Mouse (Mus musculus): ENCODE results near the gene Armc9. TPM values are rescaled to one million over a fixed set of nuclear protein-coding genes. Genes with fewer than 3 reads are reported as not detected.
A peak's percentile ranks its signal among the peaks of the same experiment; 100 is the strongest.

Gene Armc9
- polyA plus RNA-seq (2015; fragmentation: Nextera tagmentation; extraction: Ambion mirVana): 34.6 and 35.1 TPM in 2 replicates

DNA sequence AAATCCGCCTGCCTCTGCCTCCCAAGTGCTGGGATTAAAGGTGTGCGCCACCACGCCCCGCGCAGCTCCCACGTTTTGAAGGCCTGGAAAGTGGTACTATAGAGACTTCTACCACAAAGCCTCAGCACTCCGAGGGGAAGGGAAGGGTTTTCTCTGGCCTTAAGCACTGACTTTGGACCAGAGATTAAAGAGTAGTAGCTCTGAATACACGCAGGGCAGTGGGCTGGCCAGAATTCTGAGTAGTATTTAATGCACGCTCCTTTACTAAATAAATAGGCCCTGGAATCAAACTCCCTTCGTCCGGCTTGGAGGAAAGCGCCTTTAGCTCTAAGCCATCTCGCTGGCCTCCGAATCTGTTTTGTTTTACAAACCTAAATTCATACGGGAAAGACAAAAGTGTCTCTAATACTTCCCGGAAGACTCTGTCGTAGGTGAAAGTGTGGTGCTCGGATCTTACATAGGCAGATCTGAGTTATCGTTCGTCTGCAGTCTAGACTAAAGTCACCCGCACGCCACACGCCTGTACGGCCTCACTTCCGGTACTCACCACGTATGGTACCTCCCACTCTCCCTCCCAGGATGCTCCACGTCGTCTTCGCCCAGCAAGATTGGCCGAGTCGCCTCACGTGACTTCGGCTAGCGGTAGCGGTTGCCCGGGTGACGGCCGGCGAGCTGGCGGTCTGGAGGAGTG is at the start of gene Armc9:
Gene Armc9 (plus strand): TSS at position 648 of the 691 bp plus-strand sequence.
- Histone ChIP-seq H3K27ac (replicated peaks) (peak within 1 kb of the TSS; percentile 85), H3K9me3 (no peaks in the 10 kb centered on the region), H3K4me3 (peak within 1 kb of the TSS; percentile 68), H3K27me3 (no peaks in the 10 kb centered on the region), H3K4me2 (replicated peaks) (peak within 1 kb of the TSS; percentile 68), H3K4me1 (peaks cover 12% of the 10 kb centered on the region), H3K36me3 (peaks cover 7% of the 10 kb centered on the region; the same call in 1 of the 2 replicates), H3K9ac (replicated peaks) (peak within 1 kb of the TSS; percentile 70)
- 4% methylated on average over 40 of the region's 40 CpGs for WGBS
- peak; percentile 100 for ATAC-seq (replicated peaks)

GRCm38 (mm10) chr1:86105054-86105453 is 49.5 kb upstream of the Armc9 start:
- Histone ChIP-seq H3K4me1 (no peaks in the 10 kb centered on the region), H3K27ac (replicated peaks) (no peak overlapping the region), H3K9me3 (no peaks in the 10 kb centered on the region), H3K36me3 (peaks cover 10% of the 10 kb centered on the region; the same call in 1 of the 2 replicates), H3K4me3 (no peak overlapping the region), H3K27me3 (no peaks in the 10 kb centered on the region), H3K4me2 (replicated peaks) (no peak overlapping the region), H3K9ac (replicated peaks) (no peak overlapping the region)
- ATAC-seq (replicated peaks): no peak
- 100% methylated on average over 1 of the region's 1 CpGs for WGBS

- H3K27me3 ChIP-seq: no peaks in the 10 kb centered on the region
- no peak within 1 kb of the TSS for H3K9ac ChIP-seq (replicated peaks)
- ATAC-seq (replicated peaks): no peak
- peak within 1 kb of the TSS; percentile 5; the same call in 1 of the 2 replicates for H3K27ac ChIP-seq (replicated peaks)
- no peaks in the 10 kb centered on the region for H3K9me3 ChIP-seq
- no peak within 1 kb of the TSS for H3K4me3 ChIP-seq
- no peak within 1 kb of the TSS for H3K4me2 ChIP-seq (replicated peaks)
- 0 out of 2 replicates have a peak, but pooled peaks cover 6% of the 10 kb centered on the region for H3K36me3 ChIP-seq
- WGBS: 35% methylated on average over 6 of the region's 6 CpGs
- 0 out of 2 replicates have a peak, but pooled peaks cover 8% of the 10 kb centered on the region for H3K4me1 ChIP-seq
These were observed 42.8 kb upstream of the Armc9 start, which contains the start of gene Htr2b for GRCm38 (mm10) chr1:86111779-86112178. Gene Htr2b, minus strand, starts transcription at chr1:86111970.

GRCm38 (mm10) chr1:86114141-86114540 is 40.4 kb upstream of the Armc9 start:
- no peak overlapping the region for H3K27ac ChIP-seq (replicated peaks)
- no peaks in the 10 kb centered on the region for H3K9me3 ChIP-seq
- no peak for ATAC-seq (replicated peaks)
- peaks cover 18% of the 10 kb centered on the region for H3K36me3 ChIP-seq
- 89% methylated on average over 3 of the region's 3 CpGs for WGBS
- H3K9ac ChIP-seq (replicated peaks): no peak overlapping the region
- no peak overlapping the region for H3K4me2 ChIP-seq (replicated peaks)
- no peaks in the 10 kb centered on the region for H3K27me3 ChIP-seq
- H3K4me3 ChIP-seq: no peak overlapping the region
- 0 out of 2 replicates have a peak, but pooled peaks cover 8% of the 10 kb centered on the region for H3K4me1 ChIP-seq

DNA sequence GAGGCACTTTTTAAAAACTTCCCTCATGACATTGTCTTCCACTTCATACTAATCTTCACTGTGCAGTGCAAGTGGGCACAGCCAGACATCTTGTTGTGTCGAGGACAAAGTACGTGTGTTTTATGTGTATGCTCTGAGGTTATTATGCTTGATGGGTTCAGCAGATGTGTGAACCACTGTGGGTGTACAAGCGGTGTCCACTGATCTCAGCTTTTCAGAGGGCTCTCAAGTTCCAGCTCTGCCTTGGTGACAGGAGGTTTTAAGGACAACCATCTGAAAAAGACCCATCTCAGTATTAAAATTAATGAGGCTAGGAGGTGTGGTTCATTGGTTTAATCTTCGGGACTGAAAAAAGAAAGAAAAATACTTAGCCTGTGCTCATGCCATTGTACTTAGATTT is 35.0 kb upstream of the Armc9 start:
- no peaks in the 10 kb centered on the region for H3K9me3 ChIP-seq
- no peak overlapping the region for H3K4me2 ChIP-seq (replicated peaks)
- no peaks in the 10 kb centered on the region for H3K4me1 ChIP-seq
- ATAC-seq (replicated peaks): no peak
- no peak overlapping the region for H3K27ac ChIP-seq (replicated peaks)
- 94% methylated on average over 4 of the region's 4 CpGs for WGBS
- H3K9ac ChIP-seq (replicated peaks): no peak overlapping the region
- H3K27me3 ChIP-seq: no peaks in the 10 kb centered on the region
- H3K4me3 ChIP-seq: no peak overlapping the region
- H3K36me3 ChIP-seq: peaks cover 41% of the 10 kb centered on the region

GRCm38 (mm10) chr1:86126036-86126435 is 28.5 kb upstream of the Armc9 start:
- Histone ChIP-seq H3K9ac (replicated peaks) (no peak overlapping the region), H3K9me3 (no peaks in the 10 kb centered on the region), H3K27me3 (no peaks in the 10 kb centered on the region), H3K4me2 (replicated peaks) (no peak overlapping the region), H3K36me3 (peaks cover 63% of the 10 kb centered on the region), H3K27ac (replicated peaks) (no peak overlapping the region), H3K4me1 (no peaks in the 10 kb centered on the region), H3K4me3 (no peak overlapping the region)
- no peak for ATAC-seq (replicated peaks)
- WGBS: 95% methylated on average over 2 of the region's 2 CpGs

DNA sequence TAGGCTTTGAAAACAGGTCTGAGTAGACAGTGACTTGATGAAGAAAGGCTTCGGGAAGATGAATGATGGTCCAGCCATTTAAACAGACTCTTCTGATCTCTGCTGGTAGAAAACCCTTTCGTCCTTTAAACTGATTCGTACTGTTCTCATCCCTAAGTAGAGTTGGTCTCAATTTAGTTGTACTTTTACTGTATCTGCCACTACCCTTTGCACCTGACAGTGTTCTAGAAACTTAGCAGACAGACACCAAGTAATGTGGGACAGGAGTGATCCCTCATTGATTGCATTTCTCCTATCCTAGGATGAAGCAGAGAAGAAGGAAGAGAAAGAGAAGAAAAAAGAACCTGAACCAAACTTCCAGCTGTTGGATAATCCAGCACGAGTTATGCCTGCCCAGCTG is 21.2 kb upstream of the Armc9 start, which contains the start of gene Gm21972:
Gene Gm21972 (plus strand): TSS at position 301 of the 400 bp plus-strand sequence.
- H3K4me3 ChIP-seq: no peak within 1 kb of the TSS
- peaks cover 78% of the 10 kb centered on the region for H3K36me3 ChIP-seq
- no peak for ATAC-seq (replicated peaks)
- H3K4me1 ChIP-seq: no peaks in the 10 kb centered on the region
- 95% methylated on average over 4 of the region's 4 CpGs for WGBS
- no peaks in the 10 kb centered on the region for H3K27me3 ChIP-seq
- H3K9ac ChIP-seq (replicated peaks): no peak within 1 kb of the TSS
- H3K27ac ChIP-seq (replicated peaks): no peak within 1 kb of the TSS
- no peaks in the 10 kb centered on the region for H3K9me3 ChIP-seq
- no peak within 1 kb of the TSS for H3K4me2 ChIP-seq (replicated peaks)

GRCm38 (mm10) chr1:86135315-86135714 is 19.3 kb upstream of the Armc9 start:
- Histone ChIP-seq H3K9me3 (no peaks in the 10 kb centered on the region), H3K4me2 (replicated peaks) (no peak overlapping the region), H3K36me3 (peaks cover 77% of the 10 kb centered on the region), H3K4me3 (no peak overlapping the region), H3K27me3 (no peaks in the 10 kb centered on the region), H3K9ac (replicated peaks) (no peak overlapping the region), H3K27ac (replicated peaks) (no peak overlapping the region), H3K4me1 (no peaks in the 10 kb centered on the region)
- WGBS: 85% methylated on average over 6 of the region's 6 CpGs
- no peak for ATAC-seq (replicated peaks)

DNA sequence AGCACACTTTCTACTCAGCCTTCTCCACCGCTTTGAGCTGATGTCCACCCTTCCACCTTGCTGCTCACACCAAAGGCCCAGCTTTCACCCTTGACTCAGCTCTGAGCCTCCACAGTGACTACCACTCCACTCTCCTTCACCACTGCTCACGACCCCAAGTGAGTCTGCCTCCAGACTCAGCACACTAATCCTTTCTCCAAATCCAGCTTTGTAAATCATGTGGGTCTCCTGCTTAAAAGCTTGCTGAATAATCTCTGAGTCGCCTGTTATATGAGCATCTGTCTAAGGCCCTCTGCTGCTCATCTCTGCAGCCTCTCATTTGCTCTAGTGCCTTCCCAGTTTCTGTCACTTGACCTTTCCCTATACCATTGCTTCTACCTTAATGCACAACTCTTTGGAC is 13.5 kb upstream of the Armc9 start:
- H3K36me3 ChIP-seq: peaks cover 32% of the 10 kb centered on the region
- no peaks in the 10 kb centered on the region for H3K27me3 ChIP-seq
- H3K4me3 ChIP-seq: no peak overlapping the region
- 86% methylated on average over 3 of the region's 3 CpGs for WGBS
- ATAC-seq (replicated peaks): no peak
- H3K4me1 ChIP-seq: no peaks in the 10 kb centered on the region
- H3K27ac ChIP-seq (replicated peaks): no peak overlapping the region
- no peak overlapping the region for H3K9ac ChIP-seq (replicated peaks)
- no peak overlapping the region for H3K4me2 ChIP-seq (replicated peaks)
- H3K9me3 ChIP-seq: no peaks in the 10 kb centered on the region

GRCm38 (mm10) chr1:86143165-86143564 is 11.4 kb upstream of the Armc9 start:
- WGBS: 86% methylated on average over 4 of the region's 4 CpGs
- H3K4me2 ChIP-seq (replicated peaks): no peak overlapping the region
- ATAC-seq (replicated peaks): no peak
- no peaks in the 10 kb centered on the region for H3K27me3 ChIP-seq
- no peak overlapping the region for H3K27ac ChIP-seq (replicated peaks)
- no peaks in the 10 kb centered on the region for H3K9me3 ChIP-seq
- H3K36me3 ChIP-seq: peaks cover 16% of the 10 kb centered on the region
- no peak overlapping the region for H3K9ac ChIP-seq (replicated peaks)
- H3K4me3 ChIP-seq: no peak overlapping the region
- no peaks in the 10 kb centered on the region for H3K4me1 ChIP-seq

- H3K9ac ChIP-seq (replicated peaks): no peak overlapping the region
These were observed 10.3 kb upstream of the Armc9 start for GRCm38 (mm10) chr1:86144001-86144944.

GRCm38 (mm10) chr1:86146293-86146692 is 8.3 kb upstream of the Armc9 start:
- 80% methylated on average over 5 of the region's 5 CpGs for WGBS
- no peak overlapping the region for H3K27ac ChIP-seq (replicated peaks)
- H3K9ac ChIP-seq (replicated peaks): no peak overlapping the region
- no peaks in the 10 kb centered on the region for H3K36me3 ChIP-seq
- H3K27me3 ChIP-seq: no peaks in the 10 kb centered on the region
- no peak overlapping the region for H3K4me2 ChIP-seq (replicated peaks)
- ATAC-seq (replicated peaks): no peak
- no peaks in the 10 kb centered on the region for H3K4me1 ChIP-seq
- no peak overlapping the region for H3K4me3 ChIP-seq
- no peaks in the 10 kb centered on the region for H3K9me3 ChIP-seq

More at GRCm38 (mm10) chr1:86144001-86144944, 10.3 kb upstream of the Armc9 start:
- WGBS: 78% methylated on average over 21 of the region's 21 CpGs
- Histone ChIP-seq H3K27me3 (no peaks in the 10 kb centered on the region), H3K4me2 (replicated peaks) (no peak overlapping the region), H3K27ac (replicated peaks) (no peak overlapping the region), H3K4me1 (no peaks in the 10 kb centered on the region), H3K4me3 (no peak overlapping the region), H3K36me3 (peaks cover 5% of the 10 kb centered on the region), H3K9me3 (no peaks in the 10 kb centered on the region)
- ATAC-seq (replicated peaks): no peak
